Comparison of ENCODE assay signal across 23 mouse cellular contexts in genomic region chr2:163032622-163033021, GRCm38 (mm10). TPM values are rescaled to one million over a fixed set of nuclear protein-coding genes. Genes with fewer than 3 reads are reported as not detected.
"Had no signal": no experiment of that assay in that cellular context is flagged by ENCODE, and none has a peak within 500 bp of the region (broad histone marks: within the 10 kb centered on the region; RNA-seq: fewer than 3 reads in every experiment).

No protein-coding gene starts in this region.

- H3K27ac ChIP-seq: layer of hippocampus, adult 2 months; left cerebral cortex, adult 2 months; limb, embryonic 10.5 days; liver, embryonic 15.5 days; midbrain, embryonic 13.5 days; stomach, embryonic 15.5 days had no signal

- H3K4me3 ChIP-seq: layer of hippocampus, adult 2 months; left cerebral cortex, adult 2 months; limb, embryonic 10.5 days; liver, embryonic 15.5 days; midbrain, embryonic 13.5 days; stomach, embryonic 15.5 days had no signal

- H3K9me3 ChIP-seq: limb, embryonic 10.5 days; liver, embryonic 15.5 days; midbrain, embryonic 13.5 days; stomach, embryonic 15.5 days had no signal

- H3K27me3 ChIP-seq: liver, embryonic 15.5 days; midbrain, embryonic 13.5 days; stomach, embryonic 15.5 days had no signal

- H3K4me1 ChIP-seq: limb, embryonic 10.5 days; liver, embryonic 15.5 days; midbrain, embryonic 13.5 days; stomach, embryonic 15.5 days had no signal

- DNase-seq: kidney, postnatal 10 days; kidney, postnatal 4 days; lung, adult 2 months; lung, postnatal 36 days; right cerebral cortex, adult 18-20 months; right cerebral cortex, postnatal 25 days; thymus, adult 2 months; thymus, postnatal 25 days had no signal

- H3K9ac ChIP-seq: liver, embryonic 15.5 days; midbrain, embryonic 13.5 days; stomach, embryonic 15.5 days had no signal

RNA-seq across cellular contexts. Expression of gene Sgk2, which starts 45.5 kb away (rescaled TPM):
- total RNA-seq: megakaryocyte progenitor cell, adult 5-6 weeks; midbrain, postnatal 0 days had no signal
- polyA plus RNA-seq: limb, embryonic 10.5 days; midbrain, embryonic 13.5 days; midbrain, postnatal 0 days had no signal

RNA-seq across cellular contexts. Expression of gene Gtsf1l, which starts 55.0 kb away (rescaled TPM):
- total RNA-seq: layer of hippocampus, adult 2 months; layer of hippocampus, postnatal 25 days; left cerebral cortex, adult 2 months; left cerebral cortex, postnatal 14 days; midbrain, postnatal 0 days had no signal
- polyA plus RNA-seq: limb, embryonic 10.5 days; limb, embryonic 14.5 days; liver, embryonic 11.5 days; liver, embryonic 15.5 days; lung, adult 2 months; midbrain, embryonic 13.5 days; midbrain, postnatal 0 days; neural tube, embryonic 14.5 days; spleen, adult 2 months; stomach, embryonic 15.5 days; thymus, adult 2 months; urinary bladder, adult 2 months had no signal
